Mouse (Mus musculus): ENCODE results near the gene Stat5b.
"Not testable (repeated sequence)": the region's sequence is repeated elsewhere in the genome, so short reads cannot be mapped to it uniquely, and the experiment has no call there.

The Stat5b gene

DNA sequence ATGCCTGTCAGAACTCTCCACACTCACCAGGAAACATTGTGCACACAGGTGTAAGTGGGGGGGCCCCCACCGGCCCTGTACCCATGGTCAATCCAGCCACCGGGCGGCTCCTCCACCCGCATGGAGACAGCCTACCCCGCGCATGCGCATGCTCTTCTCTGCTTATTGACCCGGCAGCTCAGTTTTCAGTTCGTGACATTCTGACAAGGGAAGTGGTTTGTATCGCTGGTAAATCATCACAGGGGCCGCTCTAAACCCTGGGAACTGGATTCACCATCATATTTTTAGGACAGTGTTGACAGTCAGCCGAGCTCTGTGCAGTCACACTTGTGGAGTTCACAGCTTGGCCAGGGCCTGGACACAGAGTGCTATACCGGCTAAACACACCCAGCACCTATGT is 36.0 kb downstream of the Stat5b start:
- peak; percentile 83 for DNase-seq (ENCODE audit: low spot score)

DNA sequence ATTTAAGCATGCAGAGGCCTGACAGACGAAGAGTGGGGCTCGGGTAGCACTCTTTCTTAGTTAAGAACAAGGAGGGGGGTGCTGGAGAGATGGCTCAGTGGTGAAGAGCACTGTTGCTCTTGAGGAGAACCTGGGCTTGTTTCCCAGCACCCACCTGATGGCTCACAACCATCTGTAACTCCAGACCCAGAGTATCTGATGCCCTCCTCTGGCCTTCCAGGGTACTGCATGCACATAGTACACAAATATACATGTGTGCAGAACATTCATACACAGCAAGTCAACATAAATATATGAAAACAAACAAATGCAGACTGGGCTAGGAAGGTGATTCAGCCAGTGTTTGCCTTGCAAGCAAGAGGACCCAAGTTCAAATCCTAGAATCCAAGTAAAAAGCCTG is 39.4 kb downstream of the Stat5b start:
- no peak for DNase-seq (ENCODE audit: low spot score)

DNA sequence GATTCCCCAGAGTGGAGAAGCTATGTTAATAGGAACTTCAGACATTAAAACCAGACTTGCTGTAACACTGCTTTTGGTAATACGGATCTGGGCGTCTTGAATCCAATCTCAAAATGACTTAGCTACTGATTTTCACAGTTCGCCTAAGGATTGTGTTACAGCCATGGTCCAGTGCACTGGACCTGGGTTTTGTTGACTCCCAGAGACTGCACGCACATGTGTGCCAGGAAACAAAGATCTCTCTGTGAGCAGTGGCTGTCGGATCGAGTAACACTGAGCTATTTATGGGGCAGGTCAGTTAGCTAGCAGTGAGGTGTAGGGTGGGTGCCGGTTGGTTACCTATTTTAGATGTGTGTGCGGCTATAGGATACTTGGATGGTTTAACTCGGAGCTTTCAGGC is 40.0 kb downstream of the Stat5b start:
- DNase-seq (ENCODE audit: low spot score) = no peak

DNA sequence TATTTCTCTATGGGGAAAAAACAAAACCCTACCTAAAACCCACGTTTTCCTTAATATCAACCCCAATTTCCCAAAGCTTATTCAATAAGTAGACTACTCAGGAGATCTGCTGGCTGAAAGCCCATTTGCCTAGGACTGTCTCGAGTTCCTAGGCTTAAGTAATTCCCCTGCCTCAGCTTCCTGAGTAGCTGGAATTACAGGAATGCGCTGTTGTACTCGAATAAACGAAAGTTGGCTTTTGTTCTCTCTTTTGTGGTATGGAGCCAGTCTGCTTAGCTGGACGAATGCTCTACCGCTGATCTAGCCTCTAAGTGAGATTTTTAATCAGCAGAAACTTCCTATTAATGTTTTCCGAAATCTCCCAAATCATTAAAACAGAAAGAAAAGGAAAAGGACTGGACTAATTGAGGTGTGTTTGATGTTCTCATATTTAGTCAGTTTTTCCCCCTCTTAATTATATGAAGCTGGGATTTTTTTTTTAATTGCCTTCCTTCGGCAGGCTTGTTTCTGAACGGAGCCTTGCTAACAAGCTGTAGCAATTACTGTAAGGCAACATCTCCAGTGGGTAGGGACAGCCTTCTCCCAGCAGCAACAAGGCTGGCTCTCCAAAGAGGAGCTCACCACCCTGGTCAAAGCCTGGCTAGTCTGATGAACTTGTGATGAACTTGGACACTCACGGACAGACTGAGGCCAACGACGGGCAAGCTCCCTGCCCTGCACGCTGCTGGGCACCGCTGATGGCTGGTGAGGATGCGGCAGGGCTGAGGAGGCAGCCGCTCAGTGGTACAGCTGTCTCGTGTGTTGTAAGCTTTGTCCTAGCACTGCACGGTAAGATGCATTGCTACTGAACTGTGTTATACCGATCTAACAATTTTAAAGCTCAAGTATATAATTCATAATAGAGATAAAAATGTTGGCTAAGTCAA is 43.9 kb downstream of the Stat5b start:
- no peak for DNase-seq (ENCODE audit: low spot score)

DNA sequence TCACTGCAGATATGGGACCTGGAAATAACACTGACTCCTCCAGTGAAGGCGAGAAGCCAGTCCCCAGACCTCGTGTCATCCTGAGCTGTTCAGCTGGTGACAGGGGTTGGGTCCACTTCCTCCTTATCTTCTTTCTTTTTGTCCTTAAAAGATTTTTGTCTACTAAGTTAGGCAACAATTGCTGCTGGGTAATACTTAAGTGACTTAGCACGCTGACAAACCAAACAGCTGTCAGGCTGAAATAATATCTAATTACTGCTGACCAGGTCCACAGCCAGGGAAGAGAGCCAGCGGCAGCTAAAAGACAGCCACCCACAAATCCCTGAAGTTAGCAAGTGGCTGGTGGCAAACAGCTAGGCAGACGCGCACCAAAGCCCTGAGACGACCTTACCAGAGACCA is 45.0 kb downstream of the Stat5b start:
- no peak for DNase-seq (ENCODE audit: low spot score)

DNA sequence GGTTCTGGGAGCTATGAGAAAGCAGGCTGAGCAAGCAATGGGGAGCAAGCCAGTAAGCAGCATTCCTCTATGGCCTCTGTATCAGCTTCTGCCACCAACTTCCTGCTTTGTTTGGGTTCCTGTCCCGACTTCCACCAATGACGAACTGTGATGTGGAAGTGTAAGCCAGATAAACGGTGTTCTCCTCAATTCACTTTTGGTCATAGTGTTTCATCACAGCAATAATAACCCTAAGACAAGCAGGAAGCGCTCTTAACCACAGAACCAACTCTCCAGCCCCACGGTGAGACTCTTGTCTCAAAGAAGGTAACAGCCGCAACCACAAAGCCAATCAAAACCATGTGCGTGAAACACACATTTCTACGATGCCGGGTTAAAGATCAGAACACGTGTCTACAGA is 46.1 kb downstream of the Stat5b start:
- no peak for DNase-seq (ENCODE audit: low spot score)

DNA sequence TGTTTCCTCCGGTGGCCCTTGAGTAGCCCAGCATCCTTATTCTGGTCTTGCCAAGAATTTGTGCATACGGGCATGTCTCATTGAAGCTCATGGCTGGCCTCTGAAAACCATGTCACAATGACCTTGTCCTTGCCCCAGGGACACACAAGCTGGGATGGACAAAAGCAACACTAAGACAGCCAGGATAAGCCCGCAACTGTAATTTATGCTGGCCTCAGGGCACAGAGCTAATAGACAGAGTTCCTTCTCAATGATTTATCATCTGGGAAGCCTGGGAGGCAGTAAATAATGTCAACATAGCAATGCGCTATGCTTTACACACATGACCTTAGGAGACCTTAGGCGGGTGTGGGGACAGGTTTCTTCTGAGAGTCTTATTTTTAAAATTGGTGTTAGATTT is 51.1 kb downstream of the Stat5b start:
- DNase-seq (ENCODE audit: low spot score) = no peak

DNA sequence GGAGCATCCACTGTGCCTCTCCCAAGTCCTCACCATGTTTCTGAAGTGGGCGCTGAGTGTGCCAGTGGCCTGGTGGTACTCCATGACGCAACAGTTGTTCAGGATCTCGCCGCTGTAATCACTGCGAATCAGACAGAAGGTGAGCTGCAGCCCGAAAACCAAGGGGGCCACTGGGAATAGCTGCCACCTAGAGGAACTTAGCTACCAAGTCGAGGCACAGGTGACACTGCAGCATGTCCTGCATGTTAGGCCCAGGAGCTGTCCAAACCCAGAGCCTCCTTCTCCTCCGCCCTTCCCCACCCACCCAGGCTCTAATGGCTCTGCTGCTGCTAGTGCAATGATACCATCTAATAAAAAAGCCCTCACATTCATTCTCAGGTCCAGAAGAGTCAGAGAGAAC is 53.9 kb downstream of the Stat5b start:
- DNase-seq (ENCODE audit: low spot score) = no peak

DNA sequence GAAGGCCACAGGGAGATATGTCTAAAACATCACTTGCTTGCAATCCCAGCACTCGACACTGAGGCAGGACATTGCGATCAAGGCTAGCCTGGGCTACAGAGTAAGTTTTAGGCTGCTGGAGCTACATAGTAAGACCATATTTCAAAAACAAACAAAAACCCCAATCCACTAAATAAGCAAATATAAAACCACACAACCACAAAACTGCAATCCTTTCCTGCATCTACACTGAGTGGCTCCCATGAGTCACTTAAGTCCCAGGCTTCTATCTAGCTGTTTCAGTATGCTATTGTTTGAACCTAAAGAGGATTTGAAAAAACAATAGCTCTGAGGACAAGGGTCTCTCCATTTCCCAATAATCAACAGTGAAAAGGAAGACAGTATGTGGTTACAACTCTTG is 55.1 kb downstream of the Stat5b start:
- DNase-seq (ENCODE audit: low spot score) = no peak

DNA sequence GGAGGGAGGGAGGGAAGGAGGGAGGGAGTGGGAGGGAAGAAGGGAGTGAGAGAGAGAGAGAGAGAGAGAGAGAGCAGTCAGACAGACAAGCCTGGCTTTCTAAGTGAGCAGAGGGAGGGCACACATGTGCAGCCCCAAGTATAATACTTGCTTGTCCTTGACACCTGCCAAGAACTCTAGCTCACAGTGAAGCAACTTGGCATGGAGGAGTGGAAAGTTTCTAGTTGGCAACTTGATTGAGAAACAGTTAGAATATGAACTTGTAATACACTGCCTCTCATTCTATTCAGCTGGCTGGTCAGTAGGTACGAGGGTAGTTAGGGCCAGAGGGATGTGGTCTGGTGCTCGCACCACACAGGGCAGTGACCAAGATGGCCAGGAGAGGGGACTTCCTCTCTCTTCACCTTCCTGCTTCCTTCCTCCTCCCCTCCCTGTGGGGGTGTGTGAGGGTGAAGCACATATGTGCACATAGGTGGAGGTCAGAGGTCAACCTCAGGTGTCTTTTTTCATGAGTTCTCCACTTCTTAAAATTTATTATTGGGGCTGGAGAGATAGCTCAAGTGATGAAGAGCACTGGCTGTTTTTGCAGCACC is 59.0 kb downstream of the Stat5b start:
- peak; percentile 55 for DNase-seq (ENCODE audit: low spot score)

DNA sequence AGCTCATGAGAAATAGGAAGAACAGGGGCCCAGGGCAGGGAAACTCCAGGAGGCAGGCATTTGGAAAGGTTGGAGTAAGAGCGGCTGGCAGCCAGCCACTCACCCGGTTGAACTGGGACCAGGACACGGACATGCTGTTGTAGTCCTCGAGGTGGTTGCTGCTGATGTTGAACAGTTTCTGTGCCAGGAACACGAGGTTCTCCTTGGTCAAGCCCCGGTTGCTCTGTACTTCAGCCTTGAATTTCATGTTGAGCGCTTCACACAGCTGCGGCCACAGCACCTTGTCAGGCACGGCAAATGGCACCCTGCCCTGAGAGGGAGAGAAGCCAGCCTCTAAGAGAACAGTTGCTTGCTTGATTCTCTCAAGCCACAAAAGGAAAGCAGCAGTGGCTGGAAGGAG is 59.9 kb downstream of the Stat5b start:
- not testable (repeated sequence) for DNase-seq (ENCODE audit: low spot score)

DNA sequence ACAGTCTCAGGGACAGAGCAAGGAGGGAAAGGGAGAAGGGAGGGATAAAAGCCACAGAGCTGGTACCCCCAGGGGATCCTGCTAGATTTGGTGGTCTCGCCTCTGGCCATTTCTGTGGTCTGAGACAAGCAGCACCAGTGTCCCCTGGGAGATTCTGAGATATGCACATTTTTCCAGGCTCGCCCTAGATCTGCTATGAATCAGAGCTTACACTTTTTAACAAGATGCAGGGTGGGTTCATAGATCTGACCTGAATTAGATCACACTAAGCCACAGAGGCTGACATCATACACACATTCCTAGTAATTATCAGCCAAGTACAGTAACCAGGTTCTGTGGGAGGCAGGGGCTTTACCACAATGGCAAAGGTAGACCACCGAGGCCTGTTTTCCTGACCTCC is 60.8 kb downstream of the Stat5b start:
- no peak for DNase-seq (ENCODE audit: low spot score)

DNA sequence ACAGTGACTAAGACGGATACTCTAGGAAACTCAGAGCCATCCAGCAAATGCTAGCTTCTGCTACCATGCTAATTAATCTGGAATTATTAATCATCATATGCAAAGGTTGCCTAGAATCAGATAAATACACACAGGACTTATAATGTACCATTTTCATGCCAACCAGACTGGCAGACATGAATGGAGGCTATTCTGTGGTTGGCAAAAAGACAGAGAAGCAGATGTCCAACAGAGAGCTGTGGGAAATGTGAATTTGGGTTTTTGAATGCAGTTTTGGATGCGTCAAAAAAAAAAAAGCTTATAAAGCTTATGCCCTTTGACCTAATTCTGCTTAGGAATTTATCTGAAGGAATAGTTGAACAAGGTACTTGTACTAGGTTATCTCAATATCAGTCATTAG is 64.8 kb downstream of the Stat5b start:
- DNase-seq (ENCODE audit: low spot score) = no peak

DNA sequence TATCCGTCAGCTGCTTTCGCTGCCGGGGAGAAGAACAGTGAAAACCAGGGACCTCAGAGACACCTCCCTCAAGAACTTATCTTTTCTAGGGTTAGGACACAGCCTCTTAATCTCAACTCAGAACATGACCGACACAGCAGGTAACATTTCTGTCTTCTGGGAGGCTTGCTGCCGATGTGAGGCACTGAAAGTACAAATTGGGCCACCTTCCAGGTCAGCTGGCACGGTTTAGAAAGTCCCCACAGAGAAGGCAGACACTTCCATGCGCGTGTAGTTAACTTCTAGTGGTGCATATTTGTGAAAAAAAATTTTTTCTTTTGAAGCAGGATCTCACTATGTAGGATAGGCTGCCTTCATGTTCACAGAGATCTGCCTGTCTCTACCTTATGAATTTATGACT is 66.2 kb downstream of the Stat5b start:
- no peak for DNase-seq (ENCODE audit: low spot score)

DNA sequence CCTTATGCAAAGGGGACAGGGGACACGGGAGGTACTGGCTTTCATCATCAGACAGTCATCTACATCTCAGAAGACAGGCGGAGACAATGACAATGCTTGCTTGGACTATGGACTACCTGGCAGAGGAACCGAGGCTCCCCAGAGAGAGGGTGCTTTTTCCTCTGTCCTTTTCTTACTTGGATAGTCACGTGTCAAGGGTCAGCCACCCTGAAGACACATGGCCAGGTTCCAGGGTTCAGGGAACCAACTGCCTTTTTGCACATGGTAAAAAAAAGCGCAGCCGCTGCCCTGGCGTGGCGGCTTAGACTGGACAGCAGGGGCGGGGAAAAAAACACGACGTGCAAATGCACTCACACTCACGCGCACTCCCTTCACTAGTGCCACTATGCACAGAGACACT is 68.0 kb downstream of the Stat5b start:
- no peak for DNase-seq (ENCODE audit: low spot score)

DNA sequence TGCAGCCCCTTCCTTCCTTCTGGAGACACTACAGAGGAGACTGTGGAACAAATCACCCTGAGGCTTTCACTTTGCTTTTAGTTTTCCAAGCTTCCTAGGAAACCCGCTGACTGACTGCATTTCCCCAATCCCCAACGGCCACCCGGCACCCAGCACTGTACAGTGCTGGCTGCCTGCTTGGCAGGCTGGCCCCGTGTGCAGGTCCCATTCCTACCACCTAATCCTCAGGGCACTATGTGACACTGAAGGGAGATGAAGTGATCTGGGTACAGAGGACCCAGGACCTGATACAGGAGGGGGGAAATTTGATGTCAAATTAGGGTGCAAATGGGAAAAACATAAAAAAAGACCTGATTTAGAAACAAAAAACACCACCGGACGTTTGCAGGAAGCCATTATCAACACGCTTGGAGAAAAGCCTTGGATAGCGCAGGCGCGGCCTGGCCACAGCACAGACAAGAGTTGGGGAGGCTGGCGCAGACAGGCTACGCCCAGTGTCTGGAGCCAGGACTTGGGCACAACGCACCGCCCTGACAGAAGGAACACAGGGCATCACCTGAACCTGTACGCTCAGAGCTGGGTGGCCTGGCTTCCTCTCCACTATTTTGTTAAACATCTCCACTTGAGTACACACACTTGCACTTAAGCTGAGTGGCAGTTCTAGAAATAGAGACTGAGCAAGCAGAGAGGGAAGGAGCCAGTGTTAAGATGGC is 68.6 kb downstream of the Stat5b start:
- peak; percentile 41 for DNase-seq (ENCODE audit: low spot score)

DNA sequence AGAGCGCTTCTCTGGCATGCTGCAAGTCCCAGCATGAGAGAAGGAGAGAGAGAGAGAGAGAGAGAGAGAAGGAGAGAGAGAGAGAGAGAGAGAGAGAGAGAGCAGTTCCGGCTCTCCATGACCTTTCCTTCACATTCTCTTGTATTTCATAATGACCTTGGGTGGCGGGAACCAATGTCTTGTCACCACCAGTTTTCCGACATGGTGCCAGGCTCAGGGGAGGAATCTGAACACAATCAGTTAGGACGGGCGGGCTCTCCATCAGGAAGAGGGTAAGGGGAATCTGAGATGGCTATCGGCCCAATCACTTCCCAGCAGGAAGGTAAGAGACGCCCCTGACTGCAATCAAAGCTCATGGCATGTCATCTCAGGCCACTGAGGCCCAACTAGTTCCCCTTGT is 70.3 kb downstream of the Stat5b start:
- no peak for DNase-seq (ENCODE audit: low spot score)

DNA sequence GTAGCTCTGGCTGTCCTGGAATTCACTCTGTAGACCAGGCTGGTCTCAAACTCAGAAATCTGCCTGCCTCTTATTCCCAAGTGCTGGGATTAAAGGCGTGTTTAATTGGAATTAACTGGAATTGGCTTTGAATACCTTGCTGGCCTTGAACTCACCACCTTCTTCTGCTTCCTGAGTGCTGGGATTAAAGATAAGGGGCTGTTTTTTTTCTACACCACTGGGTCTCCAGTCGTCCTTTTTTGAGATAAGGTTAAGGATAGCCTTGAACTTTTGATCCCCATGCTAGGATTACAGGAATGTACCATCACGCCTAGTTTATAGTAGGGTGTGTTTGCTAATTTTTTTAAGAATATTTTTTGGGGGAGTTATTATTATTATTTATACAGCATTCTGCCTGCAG is 72.5 kb downstream of the Stat5b start:
- DNase-seq (ENCODE audit: low spot score) = no peak

DNA sequence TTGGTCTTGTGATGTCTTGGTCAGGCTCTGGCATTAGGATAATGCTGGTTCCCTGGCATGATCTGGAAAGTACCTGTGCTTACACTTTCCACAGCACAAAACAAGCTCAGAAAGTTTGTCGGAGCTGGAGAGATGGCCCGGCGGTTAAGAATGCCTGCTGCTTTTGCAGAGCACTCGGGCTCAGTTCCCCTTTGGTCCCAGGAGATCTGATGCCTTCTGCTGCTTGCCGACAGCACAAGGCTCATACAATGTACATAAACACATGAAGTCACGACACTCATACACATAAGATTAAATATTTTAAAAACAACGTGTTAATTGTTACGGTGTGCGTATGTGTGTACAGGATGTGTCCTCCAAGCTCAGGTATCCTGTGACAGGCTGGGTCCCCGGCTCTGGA is 74.6 kb downstream of the Stat5b start:
- no peak for DNase-seq (ENCODE audit: low spot score)

DNA sequence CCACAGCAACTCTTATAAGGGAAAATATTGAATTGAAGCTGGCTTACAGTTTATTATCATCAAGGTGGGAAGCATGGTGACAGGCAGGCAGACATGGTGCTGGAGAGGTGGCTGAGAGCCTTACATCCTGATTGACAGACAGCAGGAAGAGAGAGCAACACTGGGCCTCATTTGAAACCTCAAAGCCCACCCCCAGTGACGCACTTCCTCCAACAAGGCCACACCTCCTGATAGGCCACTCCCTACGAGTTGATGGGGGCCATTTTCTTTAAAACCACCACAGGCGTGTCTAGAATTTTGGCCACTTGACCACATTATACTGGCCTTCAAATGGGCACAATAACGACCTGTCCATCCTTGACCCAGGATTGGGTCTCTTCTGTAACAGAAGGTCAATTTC is 76.3 kb downstream of the Stat5b start:
- no peak for DNase-seq (ENCODE audit: low spot score)

DNA sequence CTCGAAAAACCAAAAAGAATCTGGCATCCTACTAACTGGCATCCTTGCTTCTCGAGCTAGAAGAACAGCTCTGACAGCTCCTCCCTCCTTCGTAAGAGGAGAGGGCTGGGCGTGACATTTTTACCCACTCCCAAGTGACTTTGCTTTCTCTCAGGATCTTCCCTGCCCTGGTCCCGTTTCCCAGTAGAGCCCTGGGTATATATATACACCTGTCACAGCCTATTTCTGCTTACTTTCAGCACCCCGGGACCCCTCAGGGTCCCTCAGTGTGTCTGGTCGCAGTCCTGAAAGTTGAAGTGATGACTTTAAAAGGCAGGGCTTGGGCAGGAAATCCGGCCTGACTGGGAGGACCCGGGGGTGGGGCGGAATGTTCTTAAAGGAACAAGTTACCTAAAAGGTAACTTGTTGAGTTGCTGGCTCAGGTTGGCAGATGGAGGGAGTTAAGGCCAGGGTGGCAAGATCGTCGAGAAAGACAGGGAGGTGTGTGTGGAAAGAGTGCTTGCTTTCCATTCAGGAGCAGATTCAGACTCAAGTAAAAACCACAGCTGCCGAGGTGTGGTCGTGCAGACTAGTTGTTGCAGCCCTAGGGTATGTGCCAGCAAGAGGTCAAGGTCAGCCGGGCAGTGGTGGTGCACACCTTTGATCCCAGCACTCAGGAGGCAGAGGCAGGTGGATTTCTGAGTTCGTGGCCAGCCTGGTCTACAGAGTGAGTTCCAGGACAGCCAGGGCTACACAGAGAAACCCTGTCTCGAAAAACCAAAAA is 79.7 kb downstream of the Stat5b start, which contains the start of gene Ghdc:
Gene Ghdc (minus strand): TSS at position 312 of the 763 bp plus-strand sequence.
- DNase-seq (ENCODE audit: low spot score) = peak; percentile 87

DNA sequence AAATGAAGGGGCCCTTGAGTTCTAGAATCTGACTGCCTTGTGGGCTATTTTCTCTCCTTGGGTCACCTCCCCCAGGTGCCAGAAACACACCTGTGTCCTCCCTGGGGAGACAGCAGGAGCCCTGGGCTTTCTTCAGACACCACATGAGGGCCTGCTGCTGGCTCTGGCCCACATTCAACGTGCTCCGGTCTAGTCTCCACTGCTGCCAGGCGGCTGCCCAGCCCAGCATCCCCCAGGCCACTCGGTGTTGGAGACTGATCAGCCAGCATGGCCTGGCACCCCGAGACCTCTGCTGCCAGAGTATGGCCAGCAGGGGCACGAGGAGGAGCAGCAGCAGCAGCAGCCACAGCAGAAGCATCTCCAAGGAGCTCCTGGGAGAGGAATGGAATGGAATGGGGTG is 80.5 kb downstream of the Stat5b start:
- DNase-seq (ENCODE audit: low spot score) = no peak
